Mouse (Mus musculus) hindbrain, embryonic 11.5 days (tissue): ENCODE measurements around the gene Kpna6. TPM values are rescaled to one million over a fixed set of nuclear protein-coding genes. Genes with fewer than 3 reads are reported as not detected.

Source experiments
- ATAC-seq: fragments of 200-750 bp; cut with Nextera tagmentation; 2 replicates; pipeline ENCODE4 v1.8.0; 2017; ENCODE audit warnings: mild to moderate bottlenecking, moderate TSS enrichment, moderate library complexity; ENCODE audit not compliant: low FRiP score
- DNase-seq: peaks from one replicate; pipeline ENCODE4 v3.0.0-alpha.2; 2015; ENCODE audit warnings: low spot score
- H3K27ac ChIP-seq: fragments of 300-500 bp; sonication (generic); 2 replicates; pipeline ENCODE4 v1.5.1; 2014; ENCODE audit warnings: mild to moderate bottlenecking, low read depth, low read length
- H3K27me3 ChIP-seq: fragments of 300-500 bp; sonication (generic); 2 replicates; pipeline ENCODE4 v1.6.1; 2014; ENCODE audit warnings: mild to moderate bottlenecking, low read length, moderate library complexity, mixed read lengths; ENCODE audit not compliant: control insufficient read depth, insufficient read depth
- H3K36me3 ChIP-seq: fragments of 300-500 bp; sonication (generic); 2 replicates; pipeline ENCODE4 v1.6.1; 2014; ENCODE audit warnings: mild to moderate bottlenecking, low read length, moderate library complexity, mixed read lengths; ENCODE audit not compliant: control insufficient read depth, insufficient read depth
- H3K4me1 ChIP-seq: fragments of 300-500 bp; sonication (generic); replicated peaks from 2 replicates; pipeline ENCODE4 v1.6.1; 2014; ENCODE audit warnings: low read length, mixed read lengths; ENCODE audit not compliant: control insufficient read depth, insufficient read depth
- H3K4me2 ChIP-seq: fragments of 300-500 bp; sonication (generic); replicated peaks from 2 replicates; pipeline ENCODE4 v1.6.1; 2014; ENCODE audit warnings: mild to moderate bottlenecking, low read depth, low read length
- H3K4me3 ChIP-seq: fragments of 300-500 bp; sonication (generic); 2 replicates; pipeline ENCODE4 v1.5.1; 2014; ENCODE audit warnings: low read depth, low read length
- H3K9ac ChIP-seq: fragments of 300-500 bp; sonication (generic); 2 replicates; pipeline ENCODE4 v1.6.1; 2014; ENCODE audit warnings: low read depth, low read length
- H3K9me3 ChIP-seq: fragments of 300-500 bp; sonication (generic); 2 replicates; pipeline ENCODE4 v1.6.1; 2016; ENCODE audit warnings: low read length; ENCODE audit not compliant: control insufficient read depth
- WGBS: fragments of 180-500 bp; shearing (Covaris S2); extraction: QIAGEN DNeasy Blood & Tissue Kit; methylation state at CpG from one replicate; pipeline ENCODE4 v1.1.7; 2014; 5-methylcytosine and 5-hydroxymethylcytosine counted together
- polyA plus RNA-seq: library from polyadenylated mRNA; unstranded; fragments of >200 nt; fragmentation: Nextera tagmentation; extraction: Ambion mirVana; gene quantifications from 2 replicates; pipeline ENCODE4 v1.2.1, GENCODE M21; 2014

Kpna6 gene
- polyA plus RNA-seq, 1 experiment from 2014 or later = 13.9 TPM

GRCm38 (mm10) chr4:129617121-129617641 lies 55.4 kb downstream of the Kpna6 start:
- WGBS = 96% methylated on average over 7 of the region's 7 CpGs
- Histone ChIP-seq H3K4me3 (no peak overlapping the region), H3K4me2 (no peak overlapping the region), H3K9ac (no peak overlapping the region), H3K27me3 (no peaks in the 10 kb centered on the region), H3K9me3 (no peaks in the 10 kb centered on the region), H3K27ac (no peak overlapping the region), H3K4me1 (peaks cover 3% of the 10 kb centered on the region; the same call in 1 of the 2 replicates), H3K36me3 (peaks cover 2% of the 10 kb centered on the region; the same call in 1 of the 2 replicates)
- DNase-seq = no peak
- ATAC-seq = no peak

GRCm38 (mm10) chr4:129616631-129617030 lies 55.9 kb downstream of the Kpna6 start:
- WGBS = 93% methylated on average over 3 of the region's 3 CpGs
- H3K4me1 ChIP-seq = peaks cover 3% of the 10 kb centered on the region; the same call in 1 of the 2 replicates
- ATAC-seq = no peak

GRCm38 (mm10) chr4:129615801-129616290 lies 56.7 kb downstream of the Kpna6 start:
- H3K9me3 ChIP-seq = no peaks in the 10 kb centered on the region
- H3K4me3 ChIP-seq = no peak overlapping the region
- no peak overlapping the region for H3K4me2 ChIP-seq
- DNase-seq (no peak), ATAC-seq (no peak)
- no peaks in the 10 kb centered on the region for H3K27me3 ChIP-seq
- H3K36me3 ChIP-seq = peaks cover 2% of the 10 kb centered on the region; the same call in 1 of the 2 replicates
- H3K9ac ChIP-seq = no peak overlapping the region
- 90% methylated on average over 9 of the region's 9 CpGs for WGBS
- H3K27ac ChIP-seq = no peak overlapping the region
- H3K4me1 ChIP-seq = peaks cover 3% of the 10 kb centered on the region; the same call in 1 of the 2 replicates

More at GRCm38 (mm10) chr4:129616631-129617030, 55.9 kb downstream of the Kpna6 start:
- no peaks in the 10 kb centered on the region for H3K27me3 ChIP-seq
- H3K9me3 ChIP-seq = no peaks in the 10 kb centered on the region
- H3K4me3 ChIP-seq = no peak overlapping the region
- H3K4me2 ChIP-seq = no peak overlapping the region
- H3K36me3 ChIP-seq = peaks cover 2% of the 10 kb centered on the region; the same call in 1 of the 2 replicates
- H3K9ac ChIP-seq = no peak overlapping the region
- H3K27ac ChIP-seq = no peak overlapping the region
- DNase-seq = no peak

GRCm38 (mm10) chr4:129614093-129614492 lies 58.5 kb downstream of the Kpna6 start, which contains the start of gene Dcdc2b:
Gene Dcdc2b, minus strand, starts transcription at chr4:129614257.
- H3K27me3 ChIP-seq = no peaks in the 10 kb centered on the region
- DNase-seq (no peak), ATAC-seq (no peak)
- no peak within 1 kb of the TSS for H3K4me3 ChIP-seq
- peaks cover 2% of the 10 kb centered on the region; the same call in 1 of the 2 replicates for H3K36me3 ChIP-seq
- peaks cover 3% of the 10 kb centered on the region; the same call in 1 of the 2 replicates for H3K4me1 ChIP-seq
- H3K4me2 ChIP-seq = no peak within 1 kb of the TSS
- 90% methylated on average over 6 of the region's 6 CpGs for WGBS
- no peak within 1 kb of the TSS for H3K27ac ChIP-seq
- H3K9me3 ChIP-seq = no peaks in the 10 kb centered on the region
- H3K9ac ChIP-seq = no peak within 1 kb of the TSS

GRCm38 (mm10) chr4:129610472-129610871 lies 62.1 kb downstream of the Kpna6 start:
- H3K27me3 ChIP-seq = no peaks in the 10 kb centered on the region
- H3K4me3 ChIP-seq = no peak overlapping the region
- no peak overlapping the region for H3K27ac ChIP-seq
- DNase-seq (no peak), ATAC-seq (no peak)
- H3K36me3 ChIP-seq = 0 out of 2 replicates have a peak, but pooled peaks cover 3% of the 10 kb centered on the region
- H3K9me3 ChIP-seq = no peaks in the 10 kb centered on the region
- H3K4me2 ChIP-seq = no peak overlapping the region
- no peak overlapping the region for H3K9ac ChIP-seq
- no peaks in the 10 kb centered on the region for H3K4me1 ChIP-seq
- 54% methylated on average over 4 of the region's 4 CpGs for WGBS

- Histone ChIP-seq H3K27me3 (no peaks in the 10 kb centered on the region), H3K4me3 (no peak overlapping the region), H3K36me3 (0 out of 2 replicates have a peak, but pooled peaks cover 3% of the 10 kb centered on the region), H3K9ac (no peak overlapping the region), H3K9me3 (no peaks in the 10 kb centered on the region), H3K4me1 (no peaks in the 10 kb centered on the region), H3K27ac (no peak overlapping the region), H3K4me2 (no peak overlapping the region)
- ATAC-seq (no peak), DNase-seq (no peak)
- 75% methylated on average over 4 of the region's 4 CpGs for WGBS
These were observed 62.5 kb downstream of the Kpna6 start for GRCm38 (mm10) chr4:129610026-129610425.

GRCm38 (mm10) chr4:129609139-129609631 lies 63.4 kb downstream of the Kpna6 start:
- Histone ChIP-seq H3K4me1 (no peaks in the 10 kb centered on the region), H3K27me3 (no peaks in the 10 kb centered on the region), H3K4me2 (no peak overlapping the region), H3K9me3 (no peaks in the 10 kb centered on the region), H3K9ac (no peak overlapping the region), H3K4me3 (no peak overlapping the region), H3K27ac (no peak overlapping the region), H3K36me3 (0 out of 2 replicates have a peak, but pooled peaks cover 3% of the 10 kb centered on the region)
- 87% methylated on average over 12 of the region's 12 CpGs for WGBS
- no peak for ATAC-seq
- DNase-seq = no peak

- peak; percentile 76 for ATAC-seq
- H3K27ac ChIP-seq = no peak overlapping the region
- 36% methylated on average over 7 of the region's 7 CpGs for WGBS
- 0 out of 2 replicates have a peak, but pooled peaks cover 3% of the 10 kb centered on the region for H3K36me3 ChIP-seq
- no peak overlapping the region for H3K4me2 ChIP-seq
- H3K4me1 ChIP-seq = no peaks in the 10 kb centered on the region
- no peaks in the 10 kb centered on the region for H3K27me3 ChIP-seq
- no peaks in the 10 kb centered on the region for H3K9me3 ChIP-seq
- no peak overlapping the region for H3K9ac ChIP-seq
- DNase-seq = peak; percentile 91
- no peak overlapping the region for H3K4me3 ChIP-seq
These were observed 64.0 kb downstream of the Kpna6 start for GRCm38 (mm10) chr4:129608426-129609025.
